Comparison of ENCODE assay signal across 16 mouse cellular contexts in the genomic region with DNA sequence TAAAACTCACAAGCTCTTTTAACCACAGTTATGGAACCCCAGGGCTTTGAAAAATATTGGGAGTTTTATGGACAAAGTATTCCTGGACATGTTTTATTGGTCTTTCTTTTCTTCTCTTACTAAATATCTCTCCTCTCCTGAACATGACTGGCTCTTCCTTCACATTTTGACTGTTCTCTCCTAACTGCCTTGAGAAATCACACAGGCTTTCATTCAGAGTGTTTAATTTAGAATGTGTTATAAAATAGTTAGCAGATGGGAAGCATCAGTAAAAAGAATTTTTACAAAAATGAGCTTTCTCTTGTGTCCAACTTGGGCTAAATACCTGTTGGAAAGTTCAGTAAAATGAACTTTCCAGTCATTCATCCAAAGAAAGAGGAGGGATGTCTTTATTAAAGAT.
"Had no signal": no experiment of that assay in that cellular context is flagged by ENCODE, and none has a peak within 500 bp of the region (broad histone marks: within the 10 kb centered on the region; RNA-seq: fewer than 3 reads in every experiment).

No protein-coding gene starts in this region.

- H3K27ac ChIP-seq: neural tube, embryonic 13.5 days; neural tube, embryonic 15.5 days; stomach, embryonic 15.5 days; stomach, postnatal 0 days had no signal

- H3K4me3 ChIP-seq: neural tube, embryonic 13.5 days; neural tube, embryonic 15.5 days; stomach, embryonic 15.5 days had no signal

- DNase-seq: retina, postnatal 1 day; right cerebral cortex, adult 18-20 months; right cerebral cortex, postnatal 14 days; right cerebral cortex, postnatal 25 days; right cerebral cortex, postnatal 4 days; spleen, adult 18-20 months; thymus, adult 18-20 months; thymus, adult 2 months; thymus, postnatal 14 days; thymus, postnatal 25 days; thymus, postnatal 36 days; thymus, postnatal 4 days had no signal
